Mouse (Mus musculus) CD4-positive, CD25-positive, alpha-beta regulatory T cell, adult 9 weeks (primary cell): Measurements from ENCODE around the gene Per1. TPM values are rescaled to one million over a fixed set of nuclear protein-coding genes. Genes with fewer than 3 reads are reported as not detected.

Experiments
- polyA plus RNA-seq: library from polyadenylated mRNA; unstranded; fragments of 100-300 nt; shearing (Covaris generic); gene quantifications from one replicate; pipeline ENCODE4 v1.2.1, GENCODE M21; 2017

Gene Per1
- 14.7 TPM for polyA plus RNA-seq

GRCm38 (mm10) chr11:69094697-69095429 is at the start of gene Per1:
Gene Per1 (plus strand): TSS chr11:69095217.

GRCm38 (mm10) chr11:69045531-69046394 is 49.3 kb upstream of the Per1 start, which contains the start of gene Aurkb:
Gene Aurkb (plus strand): TSS chr11:69045647.

GRCm38 (mm10) chr11:69059357-69059974 is 35.6 kb upstream of the Per1 start, which contains the start of gene Borcs6:
Gene Borcs6 (plus strand): TSS chr11:69059717.

GRCm38 (mm10) chr11:69070590-69071222 is 24.3 kb upstream of the Per1 start, which contains the start of gene Tmem107:
Gene Tmem107 (plus strand): TSS chr11:69070806.

GRCm38 (mm10) chr11:69088103-69088855 is 6.7 kb upstream of the Per1 start, which contains the start of gene Vamp2:
Gene Vamp2 (plus strand): TSS chr11:69088490.

GRCm38 (mm10) chr11:69120221-69121000 is 25.4 kb downstream of the Per1 start, which contains the start of gene Hes7:
Gene Hes7 (plus strand): TSS chr11:69120404.

GRCm38 (mm10) chr11:69122336-69122951 is 27.4 kb downstream of the Per1 start, which contains the start of gene 9130213A22Rik:
Gene 9130213A22Rik (minus strand): TSS chr11:69122589.

GRCm38 (mm10) chr11:69125852-69125918 is 30.7 kb downstream of the Per1 start, which contains the start of gene Aloxe3:
Gene Aloxe3 (plus strand): TSS chr11:69125896.

GRCm38 (mm10) chr11:69156800-69157199 is 61.8 kb downstream of the Per1 start, which contains the start of gene Alox12b:
Gene Alox12b (plus strand): TSS chr11:69156989.

Other genes starting within 250 kb of the Per1 start
- 71.3 TPM for gene Ndel1, start 223.4 kb upstream of the Per1 start, polyA plus RNA-seq
- not detected for gene Rnf222, start 206.7 kb upstream of the Per1 start, polyA plus RNA-seq
- 1,177 TPM for gene Rpl26, start 193.6 kb upstream of the Per1 start, polyA plus RNA-seq
- gene Odf4, start 168.1 kb upstream of the Per1 start, polyA plus RNA-seq: not detected
- 0.19 TPM for gene Arhgef15, start 137.7 kb upstream of the Per1 start, polyA plus RNA-seq
- 13.3 TPM for gene Slc25a35, start 127.1 kb upstream of the Per1 start, polyA plus RNA-seq
- 29.9 TPM for gene Rangrf, start 120.0 kb upstream of the Per1 start, polyA plus RNA-seq
- 5.6 TPM for gene Pfas, start 86.8 kb upstream of the Per1 start, polyA plus RNA-seq
- gene Ctc1, start 79.3 kb upstream of the Per1 start, polyA plus RNA-seq: 23.3 TPM
- 6.8 TPM for gene Aurkb, start 49.6 kb upstream of the Per1 start, polyA plus RNA-seq
- gene Borcs6, start 35.5 kb upstream of the Per1 start, polyA plus RNA-seq: 4.2 TPM
- 3.3 TPM for gene Tmem107, start 24.4 kb upstream of the Per1 start, polyA plus RNA-seq
- 36.7 TPM for gene Vamp2, start 6.7 kb upstream of the Per1 start, polyA plus RNA-seq
- not detected for gene Hes7, start 25.2 kb downstream of the Per1 start, polyA plus RNA-seq
- gene 9130213A22Rik, start 27.4 kb downstream of the Per1 start, polyA plus RNA-seq: not detected
- 0.46 TPM for gene Aloxe3, start 30.7 kb downstream of the Per1 start, polyA plus RNA-seq
- not detected for gene Alox12b, start 61.8 kb downstream of the Per1 start, polyA plus RNA-seq
- gene Alox8, start 102.6 kb downstream of the Per1 start, polyA plus RNA-seq: 7.9 TPM
- gene Gucy2e, start 141.8 kb downstream of the Per1 start, polyA plus RNA-seq: 0.24 TPM
- 16.9 TPM for gene Cntrob, start 228.6 kb downstream of the Per1 start, polyA plus RNA-seq
- 112 TPM for gene Trappc1, start 228.8 kb downstream of the Per1 start, polyA plus RNA-seq
- gene Kcnab3, start 231.0 kb downstream of the Per1 start, polyA plus RNA-seq: 2.9 TPM
- 4.7 TPM for gene Rnf227, start 245.2 kb downstream of the Per1 start, polyA plus RNA-seq